Mouse (Mus musculus) bone marrow, adult 2 months (tissue): ENCODE measurements around the gene Bcl2l10. TPM values are rescaled to one million over a fixed set of nuclear protein-coding genes. Genes with fewer than 3 reads are reported as not detected.
A peak's percentile ranks its signal among the peaks of the same experiment; 100 is the strongest.
"Not testable (repeated sequence)": the region's sequence is repeated elsewhere in the genome, so short reads cannot be mapped to it uniquely, and the experiment has no call there.

Experiments
- H3K27ac ChIP-seq: fragments of 200-500 bp; 2 replicates; pipeline ENCODE4 v1.5.1; 2012; ENCODE audit warnings: low read depth, mild to moderate bottlenecking, control low read depth, inconsistent platforms, low read length; ENCODE audit not compliant: control insufficient read depth, poor library complexity, insufficient read depth
- H3K4me1 ChIP-seq: fragments of 200-500 bp; 2 replicates; pipeline ENCODE4 v1.6.1; 2011; ENCODE audit warnings: low read length; ENCODE audit not compliant: control insufficient read depth, insufficient read depth
- H3K4me3 ChIP-seq: fragments of 200-500 bp; replicated peaks from 2 replicates; pipeline ENCODE3; 2011; ENCODE audit warnings: mild to moderate bottlenecking, low read depth, low read length, control low read depth; ENCODE audit not compliant: control insufficient read depth
- CTCF ChIP-seq: fragments of 200-500 bp; IDR thresholded peaks from 2 replicates; pipeline ENCODE4 v1.5.1; 2011; ENCODE audit warnings: low read length, control low read depth; ENCODE audit not compliant: control insufficient read depth, insufficient read depth
- POLR2A ChIP-seq: fragments of 200-500 bp; IDR thresholded peaks from 2 replicates; pipeline ENCODE4 v1.6.1; 2011; ENCODE audit warnings: low read depth, mild to moderate bottlenecking, control low read depth, low read length, borderline replicate concordance; ENCODE audit not compliant: control insufficient read depth
- WGBS: fragments of 180-500 bp; shearing (Covaris S2); methylation state at CpG from one replicate; pipeline ENCODE4 v1.1.7; 2018; 5-methylcytosine and 5-hydroxymethylcytosine counted together
- polyA plus RNA-seq: library from polyadenylated mRNA; stranded (reverse); fragments of >200 nt; gene quantifications from 2 replicates; pipeline ENCODE4 v1.2.4, GENCODE M21; 2011; ENCODE audit warnings: low replicate concordance; ENCODE audit not compliant: missing spikeins, insufficient read depth, insufficient read length

Gene Bcl2l10
- polyA plus RNA-seq, 1 experiment = not detected

GRCm38 (mm10) chr9:75357087-75357654 is 9.6 kb downstream of the Bcl2l10 start:
- Histone ChIP-seq H3K4me1 (no peaks in the 10 kb centered on the region; the same call in 1 of the 2 replicates), H3K4me3 (no peak overlapping the region), H3K27ac (no peak overlapping the region)
- TF ChIP-seq POLR2A (no peak), CTCF (no peak)
- 75% methylated on average over 9 of the region's 9 CpGs for WGBS

GRCm38 (mm10) chr9:75361699-75362098 is 14.1 kb downstream of the Bcl2l10 start:
- H3K27ac ChIP-seq = peak overlapping the region; percentile 67
- WGBS = 3% methylated on average over 5 of the region's 5 CpGs
- peaks cover 6% of the 10 kb centered on the region; the same call in 1 of the 2 replicates for H3K4me1 ChIP-seq
- H3K4me3 ChIP-seq = no peak overlapping the region
- TF ChIP-seq CTCF = peak; percentile 86
- no peak for TF ChIP-seq POLR2A

- Histone ChIP-seq H3K4me1 (peaks cover 6% of the 10 kb centered on the region; the same call in 1 of the 2 replicates), H3K4me3 (no peak overlapping the region), H3K27ac (peak overlapping the region; percentile 67)
- TF ChIP-seq CTCF = no peak
- TF ChIP-seq POLR2A = no peak
- 27% methylated on average over 4 of the region's 4 CpGs for WGBS
Measured at GRCm38 (mm10) chr9:75362201-75362600, 14.6 kb downstream of the Bcl2l10 start.

- no peak for TF ChIP-seq POLR2A
- TF ChIP-seq CTCF = no peak
- peak overlapping the region; percentile 14; the same call in 1 of the 2 replicates for H3K27ac ChIP-seq
- H3K4me1 ChIP-seq = peaks cover 6% of the 10 kb centered on the region; the same call in 1 of the 2 replicates
- 83% methylated on average over 5 of the region's 5 CpGs for WGBS
- no peak overlapping the region for H3K4me3 ChIP-seq
Measured at GRCm38 (mm10) chr9:75363001-75363400, 15.4 kb downstream of the Bcl2l10 start.

GRCm38 (mm10) chr9:75363702-75364101 is 16.1 kb downstream of the Bcl2l10 start:
- H3K4me3 ChIP-seq, H3K4me1 ChIP-seq, H3K27ac ChIP-seq: not testable (repeated sequence)
- 63% methylated on average over 7 of the region's 7 CpGs for WGBS

- TF ChIP-seq POLR2A (no peak), CTCF (no peak)
- WGBS = 82% methylated on average over 4 of the region's 4 CpGs
- H3K4me3 ChIP-seq = no peak overlapping the region
- no peak overlapping the region for H3K27ac ChIP-seq
- H3K4me1 ChIP-seq = peaks cover 6% of the 10 kb centered on the region; the same call in 1 of the 2 replicates
Measured at GRCm38 (mm10) chr9:75365195-75365594, 17.6 kb downstream of the Bcl2l10 start.

GRCm38 (mm10) chr9:75366191-75366590 is 18.6 kb downstream of the Bcl2l10 start:
- WGBS = 69% methylated on average over 5 of the region's 5 CpGs
- no peak overlapping the region for H3K4me3 ChIP-seq
- peaks cover 6% of the 10 kb centered on the region; the same call in 1 of the 2 replicates for H3K4me1 ChIP-seq
- TF ChIP-seq POLR2A (no peak), CTCF (no peak)
- no peak overlapping the region for H3K27ac ChIP-seq

GRCm38 (mm10) chr9:75368779-75369178 is 21.2 kb downstream of the Bcl2l10 start:
- no peak overlapping the region for H3K4me3 ChIP-seq
- no peak overlapping the region for H3K27ac ChIP-seq
- no peaks in the 10 kb centered on the region; the same call in 1 of the 2 replicates for H3K4me1 ChIP-seq
- TF ChIP-seq CTCF (no peak), POLR2A (no peak)
- WGBS = 65% methylated on average over 3 of the region's 3 CpGs

- 93% methylated on average over 9 of the region's 9 CpGs for WGBS
- Histone ChIP-seq H3K4me3 (no peak overlapping the region), H3K27ac (no peak overlapping the region), H3K4me1 (no peaks in the 10 kb centered on the region)
- TF ChIP-seq POLR2A = no peak
- TF ChIP-seq CTCF = no peak
Measured at GRCm38 (mm10) chr9:75375606-75376005, 28.0 kb downstream of the Bcl2l10 start.
